Mouse (Mus musculus): ENCODE results near the gene Camta1. TPM values are rescaled to one million over a fixed set of nuclear protein-coding genes. Genes with fewer than 3 reads are reported as not detected.

Camta1 gene
- total RNA-seq, 2 experiments from 2014 or later = 51.1 to 60.0 TPM

- no peak for DNase-seq (ENCODE audit: low spot score in 2 of 2)
Observed at GRCm38 (mm10) chr4:151535916-151536450, 325.7 kb downstream of the Camta1 start.

DNA sequence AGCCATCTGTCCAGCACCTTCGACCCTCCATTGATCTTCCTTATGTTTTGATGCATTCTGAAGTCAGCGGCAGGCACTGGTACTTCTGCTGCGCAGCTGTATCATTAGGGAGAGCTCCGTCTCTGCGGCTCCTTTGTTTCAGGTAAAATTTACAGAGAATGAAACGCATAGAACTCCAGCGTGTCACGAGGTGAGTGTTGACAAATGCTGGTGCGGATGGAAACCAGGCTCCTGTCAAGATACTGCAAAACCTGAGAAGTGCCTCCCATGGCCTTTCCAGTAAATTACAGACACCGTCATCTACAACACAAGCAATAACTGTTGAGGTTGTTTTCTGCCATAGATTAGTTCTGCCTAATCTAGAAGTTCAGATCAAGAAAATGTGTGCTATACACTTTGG is 328.2 kb downstream of the Camta1 start:
- DNase-seq (ENCODE audit: low spot score in 2 of 2) = no peak

DNA sequence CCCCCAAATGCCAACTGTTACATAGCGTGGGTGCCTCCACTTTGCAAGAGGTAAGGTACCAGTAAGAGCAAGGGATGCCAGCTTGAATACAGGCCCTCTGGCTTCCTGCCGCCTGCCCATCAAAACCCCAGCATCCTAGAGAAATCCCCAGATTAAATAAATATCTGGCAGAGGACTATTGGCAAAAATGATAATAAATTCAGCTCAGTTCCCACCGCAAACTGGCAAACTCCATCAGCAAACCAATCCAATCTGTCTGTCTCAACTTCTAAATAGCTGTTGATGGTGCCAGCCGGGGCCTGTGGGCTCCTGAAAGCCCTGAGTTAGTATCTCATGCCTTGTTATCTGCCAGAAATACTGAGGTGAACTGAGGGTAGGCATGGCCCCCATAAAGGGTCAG is 333.2 kb downstream of the Camta1 start:
- no peak for DNase-seq (ENCODE audit: low spot score in 2 of 2)

DNA sequence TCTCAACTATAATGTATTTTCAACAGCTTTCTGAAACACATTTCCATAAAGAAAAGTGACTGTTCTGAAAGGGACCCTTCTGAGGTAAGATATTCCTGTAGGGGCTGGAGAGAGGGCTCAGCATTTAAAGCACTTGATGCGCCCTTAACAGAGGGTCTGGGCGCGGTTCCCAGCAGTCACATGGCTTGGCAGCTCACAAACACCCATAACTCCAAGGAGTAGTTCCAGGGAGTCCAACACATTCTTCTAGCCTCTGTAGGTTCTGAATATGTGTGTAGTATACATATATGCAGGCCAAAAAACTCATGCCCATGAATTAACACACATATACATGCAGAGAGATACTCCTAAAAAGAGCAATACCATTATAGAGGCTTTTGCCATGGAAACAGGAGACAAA is 333.9 kb downstream of the Camta1 start:
- DNase-seq (ENCODE audit: low spot score in 2 of 2) = no peak

DNA sequence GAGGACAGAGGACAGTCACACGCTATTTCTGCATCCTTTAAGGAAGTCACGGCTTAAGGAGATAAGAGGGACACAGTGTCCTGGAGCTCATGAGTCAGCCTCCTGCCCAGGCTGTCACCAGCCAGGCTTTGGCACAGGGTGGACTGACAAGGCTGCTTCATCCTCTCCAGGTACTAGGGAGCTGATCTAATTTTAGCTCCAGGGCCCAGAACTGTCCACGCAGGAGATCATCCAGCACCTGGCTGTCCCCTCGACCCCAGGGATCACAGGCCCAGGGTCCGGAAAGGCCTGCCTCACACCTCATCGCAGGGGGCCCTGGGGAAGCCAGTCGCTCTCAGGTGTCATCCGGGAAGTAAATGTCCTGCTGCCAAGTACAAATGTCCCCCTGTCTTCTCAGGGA is 341.6 kb downstream of the Camta1 start:
- DNase-seq (ENCODE audit: low spot score in 2 of 2) = no peak

DNA sequence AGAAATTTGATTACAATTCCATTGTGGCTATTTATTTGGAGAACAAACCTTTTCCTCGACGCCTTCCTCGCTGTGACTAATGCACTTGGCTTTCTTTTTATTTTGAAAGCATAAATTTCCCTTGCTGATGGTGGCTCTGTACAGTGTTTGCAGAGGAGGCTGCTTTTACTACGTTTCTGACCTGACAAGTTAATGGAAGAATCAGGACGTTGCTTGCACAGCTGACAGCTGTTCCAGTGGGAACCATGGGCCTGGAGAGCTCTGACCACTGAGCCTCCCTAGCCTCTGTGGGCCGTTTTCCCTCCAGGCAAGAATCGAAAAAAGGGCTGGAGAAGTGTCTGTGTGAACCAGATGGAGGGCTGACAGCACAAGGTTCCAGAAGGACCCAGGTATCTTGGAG is 342.7 kb downstream of the Camta1 start:
- DNase-seq (ENCODE audit: low spot score in 2 of 2) = no peak

DNA sequence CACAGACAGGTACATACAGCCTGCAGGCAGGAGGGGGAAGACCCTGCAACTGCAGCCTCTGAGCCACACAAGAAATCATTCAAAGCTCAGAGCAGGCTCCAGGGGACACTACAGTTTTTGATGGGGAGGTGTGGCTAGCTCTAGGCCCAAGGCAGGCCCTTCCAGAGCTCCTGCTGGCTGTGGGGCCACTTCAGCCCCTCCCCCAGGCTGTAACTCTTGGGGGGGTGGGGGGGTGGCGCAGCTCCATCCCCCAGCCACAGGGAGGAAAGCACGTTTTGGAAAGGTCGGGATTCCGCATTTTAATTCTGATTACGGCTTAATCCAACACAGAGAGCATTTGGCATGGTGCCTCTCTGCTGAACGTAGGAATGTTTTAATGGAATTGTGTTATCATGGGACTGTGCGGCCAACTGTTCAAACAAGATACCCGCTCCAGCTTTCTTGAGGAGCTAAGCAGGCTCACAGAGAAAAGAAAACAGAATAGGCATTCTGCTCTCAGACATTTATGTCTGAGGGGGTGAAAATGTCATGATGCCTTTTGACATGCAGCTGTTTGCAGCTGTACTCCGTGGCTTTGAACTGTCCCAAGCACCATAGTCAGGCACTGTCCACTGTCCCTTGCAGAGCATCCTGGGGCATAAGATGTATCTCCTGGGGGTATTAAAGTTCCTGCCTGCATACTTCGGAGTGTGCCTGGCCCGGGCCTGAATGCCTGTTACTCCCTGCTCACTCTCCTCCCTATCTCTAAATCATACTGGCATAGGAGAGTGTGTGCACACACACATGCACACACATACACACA is 344.5 kb downstream of the Camta1 start:
- no peak for DNase-seq (ENCODE audit: low spot score in 2 of 2)

DNA sequence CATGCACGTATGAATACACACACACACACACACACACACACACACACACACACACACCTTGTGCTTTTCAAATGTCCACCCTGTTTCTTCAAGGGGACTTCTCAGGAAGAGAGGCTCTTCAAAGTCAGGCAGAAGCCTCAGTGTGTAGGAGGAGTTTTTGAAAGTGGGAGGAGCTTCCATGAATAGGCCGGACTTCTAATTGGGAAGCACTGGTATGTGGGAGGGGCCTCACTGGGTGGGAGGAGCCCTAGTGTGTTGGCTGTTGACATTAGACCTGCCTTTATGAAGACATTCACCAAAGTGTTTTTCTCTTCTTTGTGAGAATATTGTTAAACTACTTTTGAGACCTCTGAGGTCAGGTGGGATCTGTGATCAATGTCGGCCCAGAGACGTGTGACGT is 346.4 kb downstream of the Camta1 start:
- no peak for DNase-seq (ENCODE audit: low spot score in 2 of 2)

DNA sequence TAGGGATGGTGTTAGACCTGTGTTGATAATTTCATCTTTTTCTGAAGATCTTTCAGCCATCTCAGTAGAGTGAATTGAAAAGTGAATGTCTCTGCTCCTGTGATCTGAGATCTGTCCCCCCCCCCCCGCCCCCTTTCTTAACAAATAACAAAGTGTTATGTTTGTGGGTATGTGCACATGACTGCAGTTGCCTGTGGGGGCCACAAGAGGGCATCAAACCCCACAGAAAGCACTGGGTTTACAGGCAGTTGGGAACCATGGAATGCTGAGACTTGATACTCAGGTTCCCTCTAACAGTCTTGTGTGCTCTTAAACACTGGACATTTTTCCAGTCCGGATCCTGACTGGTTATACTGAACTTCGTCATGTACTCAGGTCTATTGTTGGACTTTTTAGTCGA is 350.6 kb downstream of the Camta1 start:
- no peak for DNase-seq (ENCODE audit: low spot score in 2 of 2)

DNA sequence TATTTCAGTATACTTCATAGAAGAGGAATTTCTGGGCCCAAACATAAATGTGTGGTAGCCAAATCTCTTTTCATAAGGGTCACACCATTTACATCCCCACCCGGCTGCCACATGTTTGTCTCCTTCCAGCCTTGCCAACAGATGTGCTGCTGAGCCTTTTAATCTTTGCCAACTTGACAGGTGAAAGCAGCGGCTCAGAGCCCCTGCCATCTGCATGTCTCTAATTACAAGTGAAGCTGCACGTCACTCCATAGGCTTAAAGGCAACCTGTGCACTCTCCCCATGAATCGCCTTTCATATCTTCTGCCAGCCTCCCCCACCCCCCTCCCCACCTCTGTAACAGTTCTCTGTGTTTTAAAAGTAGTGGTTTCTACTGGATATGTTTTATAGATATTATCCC is 351.3 kb downstream of the Camta1 start:
- no peak for DNase-seq (ENCODE audit: low spot score in 2 of 2)

- no peak for DNase-seq (ENCODE audit: low spot score in 2 of 2)
Observed at GRCm38 (mm10) chr4:151506701-151507100, 355.0 kb downstream of the Camta1 start.

- DNase-seq (ENCODE audit: low spot score in 2 of 2) = no peak
Observed at GRCm38 (mm10) chr4:151498481-151499276, 363.0 kb downstream of the Camta1 start.

- no peak for DNase-seq (ENCODE audit: low spot score in 2 of 2)
Observed at GRCm38 (mm10) chr4:151496581-151496980, 365.1 kb downstream of the Camta1 start.

DNA sequence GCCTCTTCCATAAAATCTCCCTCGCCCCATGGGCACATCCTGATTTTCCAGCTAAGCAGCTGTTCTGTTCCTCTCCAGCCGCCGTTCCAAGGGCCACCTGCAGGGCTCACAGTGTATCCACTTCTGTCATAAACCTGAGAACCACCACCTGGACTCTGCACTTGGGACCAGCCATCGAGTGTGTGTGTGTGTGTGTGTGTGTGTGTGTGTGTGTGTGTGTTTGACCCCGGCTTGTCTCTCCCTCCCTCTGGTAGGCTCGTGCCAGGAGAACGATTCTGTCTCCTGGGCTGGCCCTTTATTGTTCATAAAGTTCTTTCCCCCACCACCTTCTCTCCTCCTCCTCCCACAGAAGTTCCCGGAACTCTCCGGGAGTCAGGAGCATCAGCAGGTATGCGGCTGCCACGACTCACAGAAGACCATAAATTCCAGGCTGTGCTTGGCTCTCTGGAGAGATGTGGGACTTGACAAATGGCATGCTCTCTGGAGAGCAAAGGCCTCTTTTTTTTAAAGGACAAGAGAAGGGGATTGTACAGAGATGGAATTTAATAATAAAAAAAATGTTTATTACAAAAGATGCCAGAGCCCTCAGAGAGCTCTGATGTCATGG is 366.3 kb downstream of the Camta1 start:
- DNase-seq (ENCODE audit: low spot score in 2 of 2) = no peak

GRCm38 (mm10) chr4:151492786-151493185 is 368.9 kb downstream of the Camta1 start:
- no peak for DNase-seq (ENCODE audit: low spot score in 2 of 2)

GRCm38 (mm10) chr4:151483977-151484313 is 377.7 kb downstream of the Camta1 start:
- DNase-seq (ENCODE audit: low spot score in 2 of 2) = no peak

DNA sequence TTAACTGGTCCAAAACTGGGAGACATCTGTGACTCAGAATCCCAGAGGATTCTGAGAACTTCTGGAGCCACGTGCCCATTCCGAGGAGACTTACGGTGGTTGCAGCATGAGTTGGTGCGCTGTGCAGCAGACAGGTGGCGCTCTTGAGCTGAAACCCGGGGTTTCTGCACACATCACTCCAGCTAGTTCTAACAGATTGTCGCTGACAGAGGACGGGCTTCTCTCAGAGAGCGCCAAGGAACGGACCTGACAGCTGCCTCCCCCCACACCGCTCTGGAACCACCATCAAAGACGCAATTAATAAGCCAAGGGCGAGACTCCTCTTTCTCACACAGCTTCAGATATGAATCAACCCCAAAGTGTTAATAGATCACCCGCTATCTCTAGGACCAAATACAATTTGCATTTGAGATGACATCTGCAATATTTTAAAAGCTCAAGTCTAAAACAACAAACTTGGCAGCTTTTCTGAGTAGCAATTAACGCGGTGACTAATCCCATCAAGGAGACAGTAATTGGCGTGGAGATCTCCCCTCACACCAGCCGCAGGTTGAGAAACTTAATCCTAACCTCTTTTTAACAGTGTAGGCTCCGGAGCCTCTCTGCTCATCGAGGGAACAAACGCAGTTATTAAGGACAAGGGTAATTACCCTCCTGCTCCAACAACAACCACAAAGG is 378.2 kb downstream of the Camta1 start:
- peak; percentile 16 to 20 for DNase-seq (ENCODE audit: low spot score in 2 of 2)

GRCm38 (mm10) chr4:151480928-151481327 is 380.7 kb downstream of the Camta1 start:
- DNase-seq (ENCODE audit: low spot score in 2 of 2) = no peak

- no peak for DNase-seq (ENCODE audit: low spot score in 2 of 2)
Observed at GRCm38 (mm10) chr4:151477950-151478349, 383.7 kb downstream of the Camta1 start.

DNA sequence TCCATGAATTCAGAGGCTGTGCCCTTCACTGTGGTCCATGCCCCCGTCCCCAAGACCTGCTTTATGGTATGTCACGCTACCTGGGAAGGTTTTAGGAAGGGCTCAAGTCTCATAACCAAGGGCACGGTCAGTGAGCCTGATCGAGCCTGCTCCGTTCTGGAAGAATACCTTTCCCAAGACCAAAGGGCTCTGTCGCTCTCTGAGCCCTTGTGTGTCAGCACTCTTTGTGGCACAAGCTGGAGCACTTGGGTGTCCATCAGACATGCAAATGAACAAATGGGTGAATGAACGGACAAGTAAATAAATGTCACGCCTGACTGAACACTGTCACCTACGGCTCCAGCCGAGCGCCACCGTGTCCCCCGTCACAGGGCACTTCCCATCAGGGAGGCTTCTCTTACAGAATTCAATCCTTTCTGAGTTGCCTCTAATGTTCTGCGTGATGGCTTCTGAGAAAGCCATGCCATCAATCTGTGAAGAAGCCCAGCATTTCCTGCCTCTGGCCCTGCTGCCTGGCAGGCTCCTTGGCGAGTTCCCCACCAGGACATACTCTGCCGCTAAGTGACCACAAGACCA is 386.7 kb downstream of the Camta1 start:
- DNase-seq (ENCODE audit: low spot score in 2 of 2) = no peak

DNA sequence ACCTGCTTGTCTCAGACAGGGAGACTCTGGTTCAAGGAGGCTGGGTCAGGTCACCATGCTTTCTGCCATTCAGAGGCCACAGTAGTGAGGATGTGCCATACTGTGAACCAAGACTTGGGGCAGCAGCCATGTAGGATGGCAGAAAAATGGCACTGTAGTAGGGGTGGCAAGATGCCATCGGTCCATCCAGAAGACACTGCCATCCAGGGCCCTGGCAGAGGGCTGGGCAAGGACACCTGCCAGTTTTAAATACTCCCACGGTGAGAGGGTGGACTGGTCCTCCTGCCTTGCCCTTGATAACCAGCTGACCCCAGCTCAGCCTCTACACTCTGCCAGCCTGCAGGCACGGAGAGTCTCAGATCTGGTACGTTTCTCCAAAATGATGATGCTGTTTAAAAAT is 389.8 kb downstream of the Camta1 start:
- no peak for DNase-seq (ENCODE audit: low spot score in 2 of 2)
